Comparison of ENCODE assay signal across 8 mouse cellular contexts in genomic region chr11:51967443-51968401, GRCm38 (mm10). TPM values are rescaled to one million over a fixed set of nuclear protein-coding genes. Genes with fewer than 3 reads are reported as not detected.
DNase-seq lines count a peak whose midpoint lies in the region; ATAC-seq lines count a peak whose summit lies in the region.

TSS of gene Cdkn2aipnl (plus strand) at chr11:51967661.

- peak; percentile 97 for ATAC-seq in erythroid progenitor cell, adult 5-6 weeks (replicated peaks; ENCODE audit: low FRiP score, poor library complexity, severe bottlenecking)
- peak; percentile 86 for ATAC-seq in heart, embryonic 13.5 days (ENCODE audit: extremely low read depth, insufficient number of reproducible peaks, low FRiP score, low TSS enrichment)
- ATAC-seq in liver, embryonic 12.5 days: peak; percentile 96
- peak; percentile 92 for ATAC-seq in stomach, embryonic 15.5 days (ENCODE audit: insufficient read depth, low FRiP score, low read depth)

- H3K9me3 ChIP-seq in heart, embryonic 13.5 days: no peaks in the 10 kb centered on the region
- no peaks in the 10 kb centered on the region for H3K9me3 ChIP-seq in liver, embryonic 12.5 days (replicated peaks)
- H3K9me3 ChIP-seq in stomach, embryonic 15.5 days: no peaks in the 10 kb centered on the region

- H3K36me3 ChIP-seq in heart, embryonic 13.5 days: peaks cover 35% of the 10 kb centered on the region
- H3K36me3 ChIP-seq in liver, embryonic 12.5 days: peaks cover 40% of the 10 kb centered on the region
- H3K36me3 ChIP-seq in stomach, embryonic 15.5 days: peaks cover 15% of the 10 kb centered on the region

- peak within 1 kb of the TSS; percentile 73 for H3K4me3 ChIP-seq in heart, embryonic 13.5 days
- H3K4me3 ChIP-seq in liver, embryonic 12.5 days: peak within 1 kb of the TSS; percentile 72
- peak within 1 kb of the TSS; percentile 81 for H3K4me3 ChIP-seq in stomach, embryonic 15.5 days (replicated peaks)

- peaks cover 15% of the 10 kb centered on the region; the same call in 1 of the 2 replicates for H3K27me3 ChIP-seq in heart, embryonic 13.5 days (replicated peaks)
- no peaks in the 10 kb centered on the region for H3K27me3 ChIP-seq in liver, embryonic 12.5 days (replicated peaks)
- H3K27me3 ChIP-seq in stomach, embryonic 15.5 days (replicated peaks): no peaks in the 10 kb centered on the region

- H3K4me1 ChIP-seq in heart, embryonic 13.5 days: peaks cover 12% of the 10 kb centered on the region
- H3K4me1 ChIP-seq in liver, embryonic 12.5 days: peaks cover 15% of the 10 kb centered on the region
- peaks cover 8% of the 10 kb centered on the region; the same call in 1 of the 2 replicates for H3K4me1 ChIP-seq in stomach, embryonic 15.5 days

- WGBS in heart, embryonic 13.5 days: 2% methylated on average over 63 of the region's 63 CpGs
- WGBS in liver, embryonic 12.5 days (ENCODE audit: insufficient replicate concordance): under 1% methylated on average over 63 of the region's 63 CpGs
- WGBS in stomach, embryonic 15.5 days: 1% methylated on average over 63 of the region's 63 CpGs

- H3K9ac ChIP-seq in heart, embryonic 13.5 days: peak within 1 kb of the TSS; percentile 88
- peak within 1 kb of the TSS; percentile 85 for H3K9ac ChIP-seq in liver, embryonic 12.5 days
- H3K9ac ChIP-seq in stomach, embryonic 15.5 days: peak within 1 kb of the TSS; percentile 65

- peak within 1 kb of the TSS; percentile 97 for H3K4me2 ChIP-seq in heart, embryonic 13.5 days
- H3K4me2 ChIP-seq in liver, embryonic 12.5 days: peak within 1 kb of the TSS; percentile 84
- peak within 1 kb of the TSS; percentile 93 for H3K4me2 ChIP-seq in stomach, embryonic 15.5 days

- 0 out of 2 replicates have a peak within 1 kb of the TSS, but pooled peaks have one; percentile 36 for H3K27ac ChIP-seq in heart, embryonic 13.5 days (replicated peaks)
- H3K27ac ChIP-seq in liver, embryonic 12.5 days: peak within 1 kb of the TSS; percentile 62; the same call in 1 of the 2 replicates
- H3K27ac ChIP-seq in stomach, embryonic 15.5 days: peak within 1 kb of the TSS; percentile 62

- DNase-seq in CD4-positive helper T cell, adult 2 months (ENCODE audit: low read depth, low spot score): peak; percentile 97
- peak; percentile 86 for DNase-seq in brain, embryonic 18.5 days (ENCODE audit: low read depth, low spot score)
- DNase-seq in kidney, postnatal 10 days: peak; percentile 98
- DNase-seq in natural killer cell, adult 2 months (ENCODE audit: low spot score in 2 of 2): peak; percentile 94 to 96

RNA-seq across cellular contexts. Expression of gene Cdkn2aipnl, which starts in this region (rescaled TPM):
- total RNA-seq in erythroid progenitor cell, adult 5-6 weeks (2015; ENCODE audit: low replicate concordance): 39.0 and 45.0 TPM in 2 replicates
- 16.0 and 27.9 TPM in 2 replicates for total RNA-seq in erythroid progenitor cell, adult 5-6 weeks (2017; ENCODE audit: low replicate concordance)
- 63.8 and 71.9 TPM in 2 replicates for polyA plus RNA-seq in heart, embryonic 13.5 days (2015; fragmentation: Nextera tagmentation; extraction: Ambion mirVana)
- 75.0 and 77.3 TPM in 2 replicates for polyA plus RNA-seq in liver, embryonic 12.5 days (2016; fragmentation: Nextera tagmentation; extraction: Ambion mirVana)
- 82.0 and 89.6 TPM in 2 replicates for polyA plus RNA-seq in stomach, embryonic 15.5 days (2015; fragmentation: Nextera tagmentation; extraction: Ambion mirVana)

Comparison
In these comparisons a context has a peak if more than half of its experiments do, and no peak if none do; other contexts are left out.
1. Peak in every context shown above with its lines: DNase-seq, ATAC-seq, H3K4me3 ChIP-seq and H3K27ac ChIP-seq.